In genomic region chr12:107146608-107147121, GRCm38 (mm10) we compare ENCODE assay signal across 30 mouse cellular contexts.
A peak's percentile ranks its signal among the peaks of the same experiment; 100 is the strongest.
DNase-seq lines count a peak whose midpoint lies in the region; ATAC-seq and TF ChIP-seq lines count a peak whose summit lies in the region.
"Had no signal": no experiment of that assay in that cellular context is flagged by ENCODE, and none has a peak within 500 bp of the region (broad histone marks: within the 10 kb centered on the region; RNA-seq: fewer than 3 reads in every experiment).

No protein-coding gene starts in this region.

- peaks cover 4% of the 10 kb centered on the region; the same call in 1 of the 2 replicates for H3K4me1 ChIP-seq in spleen, adult 2 months (ENCODE audit: control insufficient read depth, insufficient read depth, insufficient read length)
- H3K4me1 ChIP-seq: forebrain, embryonic 13.5 days; hindbrain, embryonic 15.5 days; intestine, embryonic 15.5 days; liver, embryonic 12.5 days; megakaryocyte, embryonic 14.5 days; midbrain, embryonic 12.5 days; neural tube, embryonic 13.5 days had no signal

- no peak for DNase-seq in spleen, adult 2 months (ENCODE audit: low read depth in 1 of 2, low spot score in 2 of 2)
- no peak for DNase-seq in spleen, adult 12 weeks (ENCODE audit: low spot score)
- DNase-seq in naive thymus-derived CD4-positive, alpha-beta T cell, adult 2 months (ENCODE audit: low read depth): peak; percentile 80
- peak; percentile 59 for DNase-seq in thymus, postnatal 4 days
- DNase-seq in layer of hippocampus, adult 2 months (ENCODE audit: low spot score in 2 of 2): no peak
- no peak for DNase-seq in layer of hippocampus, adult 8-10 months (ENCODE audit: low spot score in 2 of 2)
- DNase-seq: adrenal gland, postnatal 10 days; cerebellum, adult 11 months; cerebellum, adult 9-10 months; cerebellum, postnatal 36 days; gastrocnemius, postnatal 10 days; kidney, adult 9 months; kidney, postnatal 25 days; layer of hippocampus, postnatal 36 days; left cerebral cortex, postnatal 4 days; liver, postnatal 0 days; lung, postnatal 36 days; right cerebral cortex, postnatal 14 days; spleen, adult 18-20 months had no signal

- peak overlapping the region; percentile 77 for H3K27ac ChIP-seq in spleen, adult 2 months (ENCODE audit: insufficient read depth, low read length)
- no peak overlapping the region for H3K27ac ChIP-seq in layer of hippocampus, adult 2 months
- H3K27ac ChIP-seq: forebrain, embryonic 13.5 days; hindbrain, embryonic 15.5 days; intestine, embryonic 15.5 days; liver, embryonic 12.5 days; midbrain, embryonic 12.5 days; neural tube, embryonic 13.5 days; stomach, postnatal 0 days had no signal

- no peaks in the 10 kb centered on the region for H3K27me3 ChIP-seq in spleen, adult 2 months (ENCODE audit: control insufficient read depth, insufficient read depth, low read length)
- H3K27me3 ChIP-seq: CH12.LX; forebrain, embryonic 13.5 days; hindbrain, embryonic 15.5 days; intestine, embryonic 15.5 days; liver, embryonic 12.5 days; megakaryocyte, embryonic 14.5 days; midbrain, embryonic 12.5 days; neural tube, embryonic 13.5 days had no signal

- peak; percentile 72 for ATAC-seq in CD4-positive, CD25-positive, alpha-beta regulatory T cell, adult 4 months
- ATAC-seq: forebrain, embryonic 13.5 days; intestine, embryonic 15.5 days; liver, embryonic 12.5 days; liver, postnatal 0 days had no signal

- no peak for TF ChIP-seq POLR2A in spleen, adult 2 months (IDR thresholded peaks at IDR 0.05; ENCODE audit: low read depth, low read length)

- TF ChIP-seq CTCF in spleen, adult 2 months (IDR thresholded peaks at IDR 0.05; ENCODE audit: extremely low read depth, insufficient read depth, insufficient read length, insufficient replicate concordance): no peak
- TF ChIP-seq CTCF in layer of hippocampus, adult 2 months (conservative IDR thresholded peaks at IDR 0.05): no peak

- no peak overlapping the region for H3K4me3 ChIP-seq in spleen, adult 2 months (ENCODE audit: extremely low read depth, insufficient read depth, insufficient read length)
- H3K4me3 ChIP-seq in layer of hippocampus, adult 2 months: no peak overlapping the region
- H3K4me3 ChIP-seq: forebrain, embryonic 13.5 days; hindbrain, embryonic 15.5 days; intestine, embryonic 15.5 days; liver, embryonic 12.5 days; megakaryocyte, embryonic 14.5 days; midbrain, embryonic 12.5 days; myocyte; neural tube, embryonic 13.5 days had no signal

- 56% methylated on average over 5 of the region's 5 CpGs for WGBS in spleen, adult 2 months

- H3K36me3 ChIP-seq in spleen, adult 2 months (ENCODE audit: control insufficient read depth, insufficient read depth, low read length): no peaks in the 10 kb centered on the region
- H3K36me3 ChIP-seq: hindbrain, embryonic 15.5 days; intestine, embryonic 15.5 days; liver, embryonic 12.5 days; midbrain, embryonic 12.5 days; neural tube, embryonic 13.5 days had no signal

Comparison
In these comparisons a context has a peak if more than half of its experiments do, and no peak if none do; other contexts are left out.
1. DNase-seq: peak in naive thymus-derived CD4-positive, alpha-beta T cell, adult 2 months (single experiment) and thymus, postnatal 4 days (single experiment); none in spleen, adult 2 months (0 of 2), spleen, adult 12 weeks (single experiment), layer of hippocampus, adult 2 months (0 of 2) and layer of hippocampus, adult 8-10 months (0 of 2).